Mouse (Mus musculus) natural killer cell, adult 2 months (primary cell): ENCODE data around the gene Rfx2.

Source experiments
- DNase-seq, 2 experiments: peaks; one replicate each; pipeline ENCODE4 v3.0.0; 2022; ENCODE audit warnings: low spot score in 2 of 2

Gene Rfx2

GRCm38 (mm10) chr17:56754271-56755185, 76.3 kb downstream of the Rfx2 start:
- no peak for DNase-seq

- no peak for DNase-seq
Measured at GRCm38 (mm10) chr17:56753452-56753851, 77.4 kb downstream of the Rfx2 start.

- DNase-seq, result no peak
Measured at GRCm38 (mm10) chr17:56751404-56752072, 79.3 kb downstream of the Rfx2 start.

- no peak for DNase-seq
Measured at GRCm38 (mm10) chr17:56744173-56744572, 86.6 kb downstream of the Rfx2 start.

GRCm38 (mm10) chr17:56740788-56741160, 90.0 kb downstream of the Rfx2 start:
- DNase-seq, result no peak

- DNase-seq, result no peak
Measured at GRCm38 (mm10) chr17:56740118-56740787, 90.6 kb downstream of the Rfx2 start.

- DNase-seq, result no peak
Measured at GRCm38 (mm10) chr17:56738221-56738620, 92.6 kb downstream of the Rfx2 start.

- DNase-seq, result no peak
Measured at GRCm38 (mm10) chr17:56736534-56736933, 94.3 kb downstream of the Rfx2 start.

- no peak for DNase-seq
Measured at GRCm38 (mm10) chr17:56729656-56730055, 101.2 kb downstream of the Rfx2 start.

- no peak for DNase-seq
Measured at GRCm38 (mm10) chr17:56729151-56729550, 101.7 kb downstream of the Rfx2 start.

GRCm38 (mm10) chr17:56728117-56728516, 102.7 kb downstream of the Rfx2 start:
- no peak for DNase-seq

GRCm38 (mm10) chr17:56727659-56728058, 103.2 kb downstream of the Rfx2 start:
- DNase-seq, result no peak

GRCm38 (mm10) chr17:56727029-56727649, 103.7 kb downstream of the Rfx2 start:
- DNase-seq, result no peak
